Mouse (Mus musculus) T-helper 17 cell (primary cell): ENCODE measurements around the gene Epb41l1.

Experiments used
- in situ Hi-C, 2 experiments: fragments of 300-600 bp; cut with MboI, MseI; formaldehyde crosslinking; loops; 1 replicate in 1 of 2; 2 replicates in 1 of 2; pipeline ENCODE4 v1.15.1; 2025; ENCODE audit warnings: high pct_unique_total_duplicates in 2 of 2

Gene Epb41l1

DNA sequence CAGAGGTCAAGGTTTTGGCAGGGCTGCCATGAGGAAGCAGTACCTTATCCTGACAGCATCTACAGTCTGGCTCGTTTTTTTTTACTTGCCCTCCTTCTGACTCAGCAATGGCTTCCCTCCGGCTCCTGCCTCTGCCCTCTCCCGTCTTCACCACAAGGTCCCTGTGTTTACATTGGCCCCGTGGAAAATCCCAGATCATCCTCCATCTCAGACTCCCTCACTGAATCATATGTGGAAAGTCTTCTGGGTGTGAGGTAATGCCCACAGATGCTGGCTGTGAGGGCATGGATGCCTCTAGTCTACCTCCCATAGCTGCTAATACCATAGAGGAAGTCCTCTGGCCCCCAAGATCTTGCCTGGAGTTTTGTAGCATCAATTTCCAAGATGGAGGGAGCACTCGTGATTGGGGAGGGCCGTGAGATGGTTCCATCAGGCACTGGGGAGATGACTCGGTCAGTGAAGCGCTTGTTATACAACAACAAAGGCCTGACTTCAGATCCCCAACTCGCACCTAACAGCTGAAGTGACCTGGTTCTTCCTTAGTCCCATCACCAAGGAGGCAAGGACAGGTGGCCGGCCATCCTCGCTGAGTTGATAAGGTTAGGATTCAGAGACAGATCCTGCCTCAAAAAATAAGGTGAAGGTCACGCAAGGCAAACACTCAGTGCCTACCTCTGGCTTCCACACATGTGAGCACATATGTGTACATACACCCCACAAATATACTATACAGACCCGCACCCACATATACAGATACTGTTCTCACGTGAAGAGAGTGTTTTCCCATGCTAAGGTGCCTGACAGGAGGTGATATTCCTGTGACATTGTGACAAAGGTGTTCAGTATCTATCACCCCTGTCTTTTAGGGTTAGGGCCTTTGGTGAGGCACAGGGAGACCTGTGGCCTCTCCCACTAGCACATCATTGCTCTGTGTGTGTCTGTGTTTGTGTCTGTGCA is 36.0 kb downstream of the Epb41l1 start:
- in situ Hi-C loops, result no loop called here

DNA sequence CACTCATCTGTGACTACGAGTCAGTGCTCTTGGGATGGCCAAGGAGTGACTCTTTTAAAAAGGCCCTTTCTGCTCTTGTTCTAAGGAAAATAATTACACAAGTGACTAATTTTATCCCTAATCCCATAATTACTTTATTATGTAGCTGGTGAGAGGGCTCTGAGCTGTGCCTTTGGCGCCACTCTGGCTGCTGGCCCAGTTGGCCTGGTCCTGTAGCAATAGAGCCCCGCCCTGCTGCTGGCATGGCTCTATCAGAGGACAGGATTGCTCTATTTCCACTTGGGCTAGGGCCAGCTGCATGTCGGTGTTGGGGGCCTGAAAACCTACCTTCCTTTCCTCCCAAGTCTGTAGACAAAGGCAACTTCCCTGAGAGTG is 36.6 kb downstream of the Epb41l1 start:
- in situ Hi-C loops, result no loop called here

DNA sequence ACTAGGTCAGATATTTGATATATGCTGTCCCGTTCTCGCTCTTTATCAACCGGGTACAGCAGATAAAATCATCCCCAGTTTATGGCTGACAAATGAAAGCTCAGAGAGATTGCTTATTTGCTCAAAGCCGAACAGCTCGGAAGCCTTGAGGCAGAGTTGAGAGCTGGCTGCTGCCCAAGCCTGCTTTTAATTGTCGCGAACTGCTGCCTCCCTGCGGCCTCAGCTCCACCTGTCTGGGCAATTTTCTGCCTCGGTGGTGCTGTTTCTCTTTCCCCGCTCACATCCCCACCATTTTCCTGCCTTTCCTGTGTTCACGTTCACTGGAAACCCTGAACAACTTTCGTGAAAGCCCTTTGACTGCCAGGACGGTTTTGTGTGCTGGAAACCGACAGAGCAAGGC is 39.8 kb downstream of the Epb41l1 start:
- in situ Hi-C loops, result no loop called here

DNA sequence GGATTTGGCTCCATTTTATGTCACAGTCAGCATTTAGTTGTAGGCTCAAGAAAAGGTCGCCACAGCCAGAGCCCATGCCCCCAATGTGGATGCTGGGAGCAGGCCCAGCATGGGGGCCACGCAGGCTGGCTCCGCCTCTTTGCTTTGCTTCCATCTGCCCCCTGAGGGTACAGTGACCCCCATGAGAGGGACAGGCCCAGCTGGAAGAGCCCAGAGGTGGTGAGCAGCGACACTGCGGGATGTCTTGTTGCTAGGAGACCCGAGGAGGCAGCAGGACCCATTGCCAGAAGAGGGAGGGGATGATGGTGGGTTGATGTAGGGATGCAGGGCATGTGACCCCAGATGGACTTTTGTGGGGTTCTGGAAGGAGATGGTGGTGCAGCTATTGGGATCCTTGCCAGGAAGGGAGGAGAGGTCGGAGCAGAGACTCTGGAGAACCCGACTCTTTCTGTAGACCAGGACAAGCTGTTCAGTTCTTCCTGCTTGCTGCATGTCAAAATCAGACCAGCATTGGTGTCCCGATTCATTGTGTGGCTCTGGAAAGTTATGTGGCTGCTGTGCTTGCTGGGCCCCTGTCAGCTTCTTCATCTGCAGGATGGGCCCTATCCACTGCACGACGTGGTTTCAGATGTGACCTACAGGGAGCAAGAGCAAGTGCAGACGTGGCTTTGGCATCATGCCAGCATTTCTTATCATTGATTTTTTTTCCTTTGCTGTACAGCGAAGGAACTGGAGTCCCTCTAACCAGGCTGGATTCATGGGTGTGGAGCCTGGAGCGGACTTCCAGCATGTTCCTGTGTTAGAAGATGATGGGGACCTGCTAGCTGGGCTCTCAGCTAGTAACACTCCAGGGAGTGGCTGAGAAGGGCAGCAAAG is 41.7 kb downstream of the Epb41l1 start:
- in situ Hi-C loops, result no loop called here

DNA sequence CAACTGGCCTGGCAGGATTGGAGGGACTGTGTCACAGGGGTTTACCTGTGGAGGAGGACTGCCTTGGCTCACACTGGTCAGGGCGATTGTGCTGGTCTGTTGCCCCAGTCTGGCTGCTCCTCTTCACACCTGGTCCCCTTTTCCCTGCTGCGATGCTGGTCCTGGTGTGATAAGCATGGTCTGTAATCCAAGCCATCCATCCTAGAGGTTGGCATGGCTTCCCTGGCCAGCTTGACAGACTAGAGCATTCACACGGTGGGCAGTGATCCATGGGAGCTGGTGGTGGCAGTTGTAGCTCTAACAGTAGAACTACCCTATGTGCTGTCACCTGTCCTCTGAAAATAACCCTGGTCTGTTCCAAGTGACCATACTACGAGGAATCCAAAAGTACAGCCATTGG is 43.7 kb downstream of the Epb41l1 start:
- in situ Hi-C loops, result no loop called here

DNA sequence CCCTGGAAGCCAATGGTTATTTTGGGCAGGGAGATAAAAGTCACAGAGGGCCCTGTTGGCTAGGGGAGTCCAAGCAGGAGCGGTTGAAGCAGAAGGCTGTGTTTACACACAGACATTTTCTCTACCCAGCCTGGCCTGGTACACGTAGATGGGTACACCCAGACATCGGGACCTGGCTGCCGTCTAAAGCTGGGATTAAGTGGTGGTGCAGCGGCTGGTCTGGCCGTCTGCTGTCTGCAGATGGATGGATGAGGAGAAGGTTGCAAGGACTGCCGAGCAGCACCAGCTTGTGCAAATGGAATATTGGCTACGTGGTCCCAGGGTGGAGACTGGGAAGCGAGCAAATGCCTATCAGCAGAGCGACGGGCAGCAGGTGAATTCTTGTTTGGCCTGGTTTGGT is 46.8 kb downstream of the Epb41l1 start:
- in situ Hi-C loops, result no loop called here

DNA sequence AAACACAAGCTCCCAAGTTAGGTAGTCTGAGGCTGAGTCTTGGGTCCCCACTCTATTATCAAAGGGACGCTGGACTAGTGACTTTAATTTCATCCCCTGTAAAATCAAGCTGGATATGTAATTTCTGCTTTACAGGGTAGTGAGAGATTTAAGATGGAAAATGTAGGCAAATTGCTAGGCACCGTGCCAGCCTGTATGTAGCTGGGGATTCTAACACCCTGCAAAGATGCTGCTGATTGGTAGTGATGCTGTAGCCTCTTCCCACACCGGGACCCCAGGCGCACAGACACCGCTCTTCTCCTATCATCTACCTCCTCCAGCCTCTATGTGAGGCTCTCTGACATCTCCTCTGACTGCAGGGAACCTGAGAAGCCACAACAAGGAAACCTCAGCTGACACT is 48.2 kb downstream of the Epb41l1 start:
- in situ Hi-C loops, result no loop called here

DNA sequence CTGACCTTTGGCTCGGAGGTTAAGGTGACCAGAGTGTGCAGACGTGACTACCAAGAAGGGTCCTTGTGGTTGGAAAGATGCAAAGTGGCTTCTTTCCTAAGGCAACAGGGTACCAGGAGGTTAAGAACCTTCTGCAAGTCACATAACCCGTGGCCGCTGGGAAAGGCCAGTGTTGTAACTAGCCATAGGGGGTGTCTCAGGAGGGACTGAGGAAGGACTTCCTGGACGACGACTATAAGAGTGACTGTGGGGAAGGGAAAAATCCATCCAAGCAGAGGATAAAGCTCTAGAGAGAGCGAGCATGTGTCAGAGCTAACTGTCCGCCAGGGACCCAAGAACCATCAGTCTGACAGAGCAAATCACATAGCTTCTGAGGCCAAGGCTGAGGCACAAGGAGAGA is 48.8 kb downstream of the Epb41l1 start:
- in situ Hi-C loops, result no loop called here

DNA sequence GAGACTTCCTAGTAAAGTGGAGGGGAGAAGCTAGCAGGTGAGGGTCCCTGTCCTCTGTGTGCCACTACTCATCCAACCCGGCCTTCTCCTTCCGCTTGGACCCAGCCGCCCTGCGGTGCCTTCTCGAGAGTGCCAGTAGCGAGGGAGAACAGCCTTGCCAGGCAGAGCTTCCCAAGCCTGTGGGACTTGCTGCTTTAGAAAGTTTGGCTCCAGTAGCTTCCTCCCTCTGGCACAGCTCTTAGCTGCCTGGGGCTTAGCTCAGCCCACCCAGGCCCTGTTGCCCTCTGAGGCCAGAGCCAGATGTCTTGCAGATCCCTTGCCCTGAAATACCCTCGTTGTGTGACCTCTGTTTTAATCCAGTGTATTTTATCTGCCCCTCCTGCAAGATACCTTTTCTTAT is 50.2 kb downstream of the Epb41l1 start:
- in situ Hi-C loops, result no loop called here

DNA sequence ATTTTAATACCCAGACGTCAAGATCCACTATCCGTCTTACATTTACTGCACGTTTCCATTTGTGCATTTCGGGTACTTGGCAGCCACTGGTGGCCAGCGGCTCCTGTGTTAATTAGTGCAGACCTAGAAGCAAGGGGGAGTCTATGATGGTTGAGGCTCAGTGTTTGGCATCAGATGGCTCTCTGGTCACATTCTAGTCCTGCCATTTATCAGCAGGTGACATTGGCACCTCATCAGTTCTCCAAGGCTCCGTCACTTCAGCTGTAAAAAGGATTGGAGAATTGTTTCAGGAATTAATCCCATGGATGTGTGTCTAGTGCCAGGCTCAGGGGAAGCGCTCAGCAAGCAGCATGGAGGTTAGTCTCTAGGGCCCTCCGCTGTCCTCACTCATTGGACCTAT is 51.6 kb downstream of the Epb41l1 start:
- in situ Hi-C loops, result no loop called here

DNA sequence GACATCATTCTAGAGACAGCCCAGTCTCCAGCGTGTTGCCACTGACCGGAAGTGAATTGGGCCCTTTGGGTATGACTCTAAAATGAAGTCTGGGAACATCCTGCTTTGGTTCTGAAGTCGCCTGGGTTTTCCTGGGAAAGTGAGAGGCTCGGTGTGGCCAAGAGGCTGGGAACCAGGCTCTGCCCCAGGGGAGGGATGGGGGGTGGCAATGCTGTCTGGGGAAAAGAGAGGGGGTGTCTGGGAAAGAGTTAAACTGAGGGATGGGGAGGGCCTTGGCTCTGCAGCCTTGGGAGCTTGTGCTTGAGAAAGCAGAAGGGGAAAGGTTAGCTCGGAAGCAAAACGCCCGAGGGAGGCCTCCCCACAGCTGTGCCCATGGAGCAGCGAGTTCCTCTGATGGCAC is 53.0 kb downstream of the Epb41l1 start:
- in situ Hi-C loops, result no loop called here

DNA sequence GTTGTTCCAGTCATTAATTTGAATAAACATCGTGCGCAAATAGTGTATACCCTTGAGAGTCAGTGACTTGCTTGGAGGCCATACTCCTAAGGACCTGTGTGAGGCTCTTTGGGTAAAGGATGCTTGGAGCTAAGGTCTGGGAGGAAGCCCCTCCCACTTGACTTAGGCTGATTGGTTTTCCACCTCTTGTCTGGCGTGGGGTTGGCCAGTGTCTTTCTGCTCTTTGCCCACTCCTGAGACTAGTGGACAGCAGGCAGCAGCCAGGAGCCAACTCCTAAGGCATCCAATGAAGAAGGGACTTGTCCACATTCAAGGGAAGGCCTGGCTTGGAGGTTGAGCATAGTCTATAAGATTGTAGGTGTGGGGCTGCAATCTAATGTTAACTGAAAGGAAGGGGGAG is 53.4 kb downstream of the Epb41l1 start:
- in situ Hi-C loops, result no loop called here

DNA sequence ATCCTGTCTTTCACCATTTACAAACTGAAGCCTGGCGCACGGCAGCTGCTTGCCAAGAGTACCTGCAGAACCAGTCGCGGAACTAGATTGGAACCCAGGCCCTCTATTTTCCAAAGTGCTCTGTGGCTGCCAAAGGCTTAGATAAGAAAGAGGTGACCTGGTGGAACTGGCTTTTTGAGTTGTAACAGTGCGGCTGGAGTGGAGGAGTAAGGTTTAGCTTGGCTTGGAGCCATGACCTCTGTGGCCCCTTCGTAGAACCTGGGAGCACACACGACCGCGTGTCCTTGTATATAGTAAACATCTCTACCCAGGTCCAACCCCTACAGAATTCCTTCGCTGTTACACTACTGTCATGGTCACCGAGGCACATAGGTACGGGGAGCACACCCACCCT is 54.2 kb downstream of the Epb41l1 start:
- in situ Hi-C loops, result no loop called here

DNA sequence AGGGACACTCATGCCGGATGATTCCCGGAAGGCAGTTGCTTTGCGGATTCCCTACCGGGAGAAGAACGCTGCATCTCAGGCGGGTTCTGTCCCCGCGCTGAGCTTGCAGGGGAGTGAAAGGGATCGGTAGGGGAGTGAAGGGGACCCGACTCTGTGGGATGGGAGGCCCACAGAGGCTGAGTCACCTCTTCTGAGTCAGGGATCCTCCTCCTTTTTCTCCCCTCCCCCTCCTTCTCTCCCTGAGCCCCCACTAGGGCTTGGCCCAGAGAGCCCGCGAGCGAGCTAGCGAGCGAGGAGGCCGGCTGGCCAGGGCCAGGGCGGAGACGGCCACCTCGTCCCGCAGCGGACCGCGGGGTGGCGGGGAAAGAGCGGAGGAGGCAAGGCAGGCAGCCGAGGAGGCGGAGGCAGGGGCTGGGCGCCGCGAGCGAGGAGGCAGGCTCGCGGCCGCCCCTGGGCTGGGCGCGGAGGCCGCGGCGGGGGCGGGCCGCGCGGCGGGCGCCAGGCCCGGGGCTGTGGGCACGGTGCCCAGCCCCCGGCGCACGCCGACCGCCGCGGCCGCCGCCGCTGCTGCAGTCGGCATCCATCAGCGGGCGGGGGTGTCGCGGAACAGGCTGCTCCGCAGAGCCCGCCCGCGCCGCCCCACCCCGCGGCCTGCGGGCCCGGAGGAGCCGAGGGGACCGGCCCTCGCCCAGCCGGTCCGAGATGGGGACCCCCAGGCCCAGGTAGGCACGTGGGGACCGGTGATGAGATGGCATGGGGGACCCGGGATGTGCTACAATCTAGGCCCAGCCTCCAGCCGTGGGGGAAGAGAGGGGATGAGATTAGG is 54.8 kb downstream of the Epb41l1 start:
- in situ Hi-C loops, result no loop called here

DNA sequence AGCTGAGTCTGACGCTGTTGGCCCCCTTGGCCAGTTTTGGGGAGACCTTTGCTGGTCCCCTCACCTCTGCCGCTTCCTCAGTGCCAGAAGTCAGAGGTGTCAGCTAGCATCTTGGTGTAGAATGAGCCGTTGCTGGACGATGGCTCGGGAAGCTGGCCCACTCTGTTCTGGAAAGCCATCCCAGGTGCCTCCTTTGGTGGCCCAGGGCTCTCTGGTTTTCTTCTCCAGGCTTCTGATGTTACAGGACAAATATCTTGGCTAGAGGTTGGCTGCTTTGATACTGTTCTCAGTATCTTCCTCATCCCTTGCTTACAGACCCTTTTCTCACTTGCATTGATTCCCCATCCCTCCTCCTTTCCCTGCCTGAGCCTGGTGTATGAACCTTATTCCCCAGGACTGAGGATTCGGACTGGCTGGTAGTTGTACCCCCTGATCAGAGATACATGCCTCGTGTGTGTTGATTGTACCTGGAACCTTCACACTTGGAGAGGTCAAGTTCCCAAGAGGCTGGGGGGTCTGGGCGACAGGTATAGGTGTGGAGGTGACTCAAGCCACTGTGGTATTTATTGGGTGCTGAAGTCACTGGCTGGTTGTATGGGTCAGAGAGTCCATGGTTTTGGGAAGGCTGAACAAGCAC is 55.5 kb downstream of the Epb41l1 start:
- in situ Hi-C loops, result no loop called here

DNA sequence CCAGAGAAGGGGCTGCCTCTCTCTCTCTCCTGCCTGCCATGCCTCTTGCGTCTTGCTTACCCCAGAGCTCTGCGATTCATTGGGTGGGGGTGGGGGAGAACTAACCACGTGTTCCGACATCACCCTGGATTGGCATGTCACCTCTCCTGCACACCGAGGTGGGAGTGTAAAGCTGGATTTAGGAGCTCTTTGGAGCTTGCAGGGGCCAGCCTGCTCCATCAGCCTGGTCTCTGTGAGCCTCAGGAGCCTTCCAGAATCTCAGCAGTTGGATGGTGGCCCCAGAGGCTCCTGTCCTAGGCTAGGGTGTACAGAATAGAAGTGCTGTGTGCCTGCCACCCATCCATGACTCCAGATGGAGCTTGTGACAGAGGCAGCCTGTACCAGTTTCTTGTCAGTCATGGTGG is 56.0 kb downstream of the Epb41l1 start:
- in situ Hi-C loops, result no loop called here

DNA sequence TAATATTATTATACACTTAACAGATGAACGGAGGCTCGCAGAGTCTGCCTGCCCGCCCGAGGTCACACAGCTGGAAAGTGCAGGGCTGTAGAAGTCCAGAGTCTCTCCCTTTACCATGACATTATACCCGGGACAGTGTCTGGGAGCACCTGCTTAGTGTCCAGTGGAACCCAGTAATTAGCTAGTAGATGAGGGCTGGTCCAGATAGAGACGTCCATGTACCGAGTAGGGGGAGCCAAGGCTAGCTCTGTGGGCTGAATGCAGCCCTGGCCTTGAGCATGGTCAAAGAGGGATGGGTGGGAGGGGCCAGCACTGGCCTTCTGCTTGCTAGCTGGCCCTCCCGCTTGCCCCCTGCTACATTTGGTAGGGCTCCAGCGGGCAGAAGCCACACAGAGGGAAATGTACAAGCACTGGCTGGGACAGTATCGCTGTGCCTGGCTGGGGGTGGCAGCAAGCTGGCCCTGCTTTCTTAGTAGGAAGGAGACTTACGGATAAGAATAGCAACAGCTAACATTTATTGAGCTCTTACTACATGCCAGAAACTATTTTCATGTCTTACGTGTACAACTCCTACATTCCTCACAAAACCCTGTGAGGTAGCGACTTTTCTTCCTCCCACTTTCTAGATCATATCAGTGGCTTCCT is 57.5 kb downstream of the Epb41l1 start:
- in situ Hi-C loops, result no loop called here

DNA sequence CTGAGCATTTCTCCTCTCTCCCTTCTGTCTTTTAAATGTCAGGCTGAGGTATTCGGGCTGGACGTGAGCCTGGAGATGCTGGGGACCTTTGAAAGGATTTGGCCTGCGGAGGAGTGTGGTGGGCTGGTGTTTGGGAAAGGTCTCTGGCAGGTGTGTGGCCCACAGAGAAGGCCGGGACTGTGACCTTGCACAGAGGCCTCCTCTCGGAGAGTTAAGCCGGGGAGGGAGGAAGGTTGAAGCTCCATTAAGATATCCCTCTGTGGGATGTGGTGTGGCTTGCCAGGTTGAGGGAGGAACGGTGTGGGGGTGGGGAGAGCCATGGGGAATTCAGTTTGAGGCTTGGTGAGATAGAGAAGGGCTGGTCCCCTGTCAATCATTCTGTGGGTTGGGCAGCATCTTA is 59.1 kb downstream of the Epb41l1 start:
- in situ Hi-C loops, result no loop called here

DNA sequence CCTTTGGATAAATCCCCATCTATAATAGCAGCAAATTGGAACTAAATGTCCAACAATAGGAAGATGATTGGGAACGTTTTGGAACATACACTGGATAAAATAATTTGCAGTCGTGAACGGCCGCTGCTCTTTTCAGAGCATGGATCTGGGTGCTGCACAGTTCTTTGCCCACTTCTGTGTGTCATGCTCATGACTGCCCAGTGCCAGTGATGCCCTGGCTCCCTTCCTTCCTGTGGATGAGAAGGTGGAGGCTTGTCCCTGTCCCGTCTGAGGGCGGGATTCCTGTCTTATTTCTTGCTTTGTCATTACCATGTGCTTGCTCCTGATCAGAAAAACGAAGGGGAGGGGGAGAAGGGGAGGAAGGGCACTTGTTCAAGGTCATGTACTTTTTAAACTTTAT is 59.6 kb downstream of the Epb41l1 start:
- in situ Hi-C loops, result no loop called here

DNA sequence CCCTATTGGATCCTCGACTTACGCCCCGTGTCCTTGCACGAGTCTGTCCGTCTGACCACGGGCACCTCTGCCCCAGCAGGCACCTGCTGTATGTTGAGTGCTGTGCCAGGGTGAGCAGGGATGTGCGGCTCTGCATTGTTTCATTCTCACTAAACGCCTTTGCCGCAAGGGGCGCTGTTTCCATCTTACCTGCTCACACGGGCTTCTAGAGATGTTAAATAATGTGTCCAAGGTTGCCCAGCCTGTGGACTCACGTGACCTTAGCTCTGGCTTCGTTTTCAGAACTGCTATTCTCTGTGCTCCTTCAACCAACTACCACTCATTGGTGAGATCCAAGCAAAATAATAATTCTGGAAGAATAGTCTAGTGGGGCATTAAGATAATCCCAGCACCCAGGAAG is 61.6 kb downstream of the Epb41l1 start:
- in situ Hi-C loops, result no loop called here

DNA sequence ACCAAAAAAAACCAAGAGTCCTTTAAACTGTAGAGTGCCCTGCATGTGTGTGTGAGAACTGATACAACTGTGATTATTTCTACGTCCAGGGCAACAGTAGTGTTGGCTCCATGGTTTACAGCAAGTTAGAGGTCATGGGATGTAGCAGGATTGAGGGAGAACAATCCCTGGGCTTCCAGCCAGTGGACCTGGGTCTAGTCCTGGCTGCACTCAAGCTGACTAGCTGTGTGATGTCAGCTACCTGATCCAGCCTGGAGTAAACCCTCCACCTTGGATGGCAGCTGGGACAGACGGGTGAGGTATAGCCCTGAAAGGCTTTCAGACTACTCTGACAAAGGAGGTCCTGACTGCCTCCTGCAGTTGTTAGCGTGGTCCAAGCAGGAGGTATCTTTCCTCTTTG is 62.1 kb downstream of the Epb41l1 start:
- in situ Hi-C loops, result no loop called here
